Comparison of ENCODE assay signal across 9 mouse cellular contexts in the genomic region with DNA sequence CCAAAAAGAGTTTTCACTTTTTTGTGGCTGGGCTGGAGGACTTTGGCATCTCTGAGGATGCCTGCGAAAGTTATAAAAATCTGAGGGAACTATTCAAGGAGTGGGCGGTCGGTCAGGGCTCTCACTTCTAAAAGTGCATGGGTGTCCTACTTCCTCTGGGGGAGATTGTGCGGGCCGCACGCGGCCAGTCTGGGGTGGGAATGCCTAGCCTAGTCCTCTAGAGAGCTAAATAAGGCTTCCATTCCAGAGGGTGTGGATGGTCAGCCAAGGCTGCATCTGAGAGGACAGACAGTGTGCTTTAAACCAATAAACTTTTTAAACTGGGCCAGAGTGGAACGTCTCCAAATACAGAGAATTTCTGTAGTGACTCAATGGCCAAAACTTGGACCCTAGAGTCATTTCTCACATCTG. TPM values are rescaled to one million over a fixed set of nuclear protein-coding genes. Genes with fewer than 3 reads are reported as not detected.
DNase-seq lines count a peak whose midpoint lies in the region; ATAC-seq lines count a peak whose summit lies in the region.
"Had no signal": no experiment of that assay in that cellular context is flagged by ENCODE, and none has a peak within 500 bp of the region (broad histone marks: within the 10 kb centered on the region; RNA-seq: fewer than 3 reads in every experiment).

No protein-coding gene starts in this region.

- H3K27ac ChIP-seq in kidney, embryonic 15.5 days, result peak overlapping the region; percentile 92
- H3K27ac ChIP-seq in forebrain, embryonic 16.5 days (ENCODE audit: low read length), result no peak overlapping the region; the same call in 1 of the 2 replicates
- H3K27ac ChIP-seq in hindbrain, embryonic 11.5 days (ENCODE audit: low read depth, low read length), result peak overlapping the region; percentile 11

- H3K9me3 ChIP-seq in kidney, embryonic 15.5 days (replicated peaks), result no peaks in the 10 kb centered on the region
- H3K9me3 ChIP-seq in forebrain, embryonic 16.5 days (ENCODE audit: control insufficient read depth, low read length), result no peaks in the 10 kb centered on the region
- H3K9me3 ChIP-seq in hindbrain, embryonic 11.5 days (ENCODE audit: control insufficient read depth, low read length), result no peaks in the 10 kb centered on the region

- no peak for ATAC-seq in kidney, embryonic 15.5 days (replicated peaks; ENCODE audit: low FRiP score)
- no peak for ATAC-seq in forebrain, embryonic 16.5 days
- no peak for ATAC-seq in hindbrain, embryonic 11.5 days (ENCODE audit: low FRiP score)
- no peak for ATAC-seq in megakaryocyte progenitor cell, adult 5-6 weeks (replicated peaks; ENCODE audit: poor library complexity)

- H3K9ac ChIP-seq in kidney, embryonic 15.5 days, result peak overlapping the region; percentile 89
- peak overlapping the region; percentile 98 for H3K9ac ChIP-seq in forebrain, embryonic 16.5 days (replicated peaks; ENCODE audit: low read depth, low read length)
- H3K9ac ChIP-seq in hindbrain, embryonic 11.5 days (ENCODE audit: low read depth, low read length), result peak overlapping the region; percentile 97

- peaks cover 41% of the 10 kb centered on the region for H3K4me1 ChIP-seq in kidney, embryonic 15.5 days
- peaks cover 33% of the 10 kb centered on the region for H3K4me1 ChIP-seq in forebrain, embryonic 16.5 days (replicated peaks; ENCODE audit: control insufficient read depth, insufficient read depth, low read length)
- no peaks in the 10 kb centered on the region; the same call in 1 of the 2 replicates for H3K4me1 ChIP-seq in hindbrain, embryonic 11.5 days (replicated peaks; ENCODE audit: control insufficient read depth, insufficient read depth, low read length)

- H3K36me3 ChIP-seq in kidney, embryonic 15.5 days, result peaks cover 4% of the 10 kb centered on the region; the same call in 1 of the 2 replicates
- H3K36me3 ChIP-seq in forebrain, embryonic 16.5 days (ENCODE audit: control insufficient read depth, insufficient read depth), result no peaks in the 10 kb centered on the region
- no peaks in the 10 kb centered on the region for H3K36me3 ChIP-seq in hindbrain, embryonic 11.5 days (ENCODE audit: control insufficient read depth, insufficient read depth, low read length)

- WGBS in kidney, embryonic 15.5 days, result 2% methylated on average over 8 of the region's 8 CpGs
- 9% methylated on average over 8 of the region's 8 CpGs for WGBS in forebrain, embryonic 16.5 days
- WGBS in hindbrain, embryonic 11.5 days, result 7% methylated on average over 8 of the region's 8 CpGs

- peak overlapping the region; percentile 69 for H3K4me2 ChIP-seq in kidney, embryonic 15.5 days
- H3K4me2 ChIP-seq in forebrain, embryonic 16.5 days (ENCODE audit: low read length), result peak overlapping the region; percentile 83
- peak overlapping the region; percentile 89 for H3K4me2 ChIP-seq in hindbrain, embryonic 11.5 days (replicated peaks; ENCODE audit: low read depth, low read length)

- H3K4me3 ChIP-seq in kidney, embryonic 15.5 days (replicated peaks), result peak overlapping the region; percentile 87
- peak overlapping the region; percentile 82 for H3K4me3 ChIP-seq in forebrain, embryonic 16.5 days (replicated peaks; ENCODE audit: low read length)
- H3K4me3 ChIP-seq in hindbrain, embryonic 11.5 days (ENCODE audit: low read depth, low read length), result peak overlapping the region; percentile 77

- no peak for DNase-seq in kidney, adult 8-10 months
- DNase-seq in hindbrain, embryonic 11.5 days (ENCODE audit: low spot score), result no peak
- peak; percentile 53 for DNase-seq in lung, postnatal 10 days
- no peak for DNase-seq in cerebellum, adult 8-10 months
- no peak for DNase-seq in thymus, postnatal 14 days

- no peaks in the 10 kb centered on the region for H3K27me3 ChIP-seq in kidney, embryonic 15.5 days
- H3K27me3 ChIP-seq in forebrain, embryonic 16.5 days (replicated peaks; ENCODE audit: control insufficient read depth, insufficient read depth, low read length), result no peaks in the 10 kb centered on the region
- H3K27me3 ChIP-seq in hindbrain, embryonic 11.5 days (ENCODE audit: control insufficient read depth, insufficient read depth, low read length), result no peaks in the 10 kb centered on the region
- H3K27me3 ChIP-seq: CH12.LX had no signal

RNA-seq across cellular contexts. Expression of a gene that starts 1.9 kb away (rescaled TPM):
- 87.6 and 100.0 TPM in 2 replicates for polyA plus RNA-seq in kidney, embryonic 15.5 days (2015; fragmentation: Nextera tagmentation; extraction: Ambion mirVana)
- polyA plus RNA-seq in forebrain, embryonic 16.5 days (2015; fragmentation: Nextera tagmentation; extraction: Ambion mirVana), result 51.1 and 53.3 TPM in 2 replicates
- 50.4 and 61.1 TPM in 2 replicates for polyA plus RNA-seq in hindbrain, embryonic 11.5 days (2014; fragmentation: Nextera tagmentation; extraction: Ambion mirVana)
- total RNA-seq in megakaryocyte progenitor cell, adult 5-6 weeks (2015), result not detected in 2 replicates
- total RNA-seq in megakaryocyte progenitor cell, adult 5-6 weeks (2017), result not detected in 2 replicates
